Mouse (Mus musculus) forebrain, embryonic 11.5 days (tissue): ENCODE data around the gene Dgki. TPM values are rescaled to one million over a fixed set of nuclear protein-coding genes. Genes with fewer than 3 reads are reported as not detected.

Source experiments
- ATAC-seq: fragments of 200-750 bp; cut with Nextera tagmentation; replicated peaks from 2 replicates; pipeline ENCODE4 v1.8.0; 2017; ENCODE audit warnings: moderate TSS enrichment; ENCODE audit not compliant: low FRiP score
- DNase-seq: peaks from one replicate; pipeline ENCODE4 v3.0.0-alpha.2; 2017; ENCODE audit warnings: low spot score
- H3K27ac ChIP-seq: fragments of 300-500 bp; sonication (generic); 2 replicates; pipeline ENCODE4 v1.5.1; 2014; ENCODE audit warnings: low read depth, low read length
- H3K27me3 ChIP-seq: fragments of 300-500 bp; sonication (generic); 2 replicates; pipeline ENCODE4 v1.6.1; 2014; ENCODE audit warnings: mild to moderate bottlenecking, low read length, mixed read lengths; ENCODE audit not compliant: control insufficient read depth, insufficient read depth
- H3K36me3 ChIP-seq: fragments of 300-500 bp; sonication (generic); 2 replicates; pipeline ENCODE4 v1.6.1; 2014; ENCODE audit warnings: mild to moderate bottlenecking, low read length, moderate library complexity, mixed read lengths; ENCODE audit not compliant: control insufficient read depth, insufficient read depth
- H3K4me1 ChIP-seq: fragments of 300-500 bp; sonication (generic); replicated peaks from 2 replicates; pipeline ENCODE4 v1.6.1; 2014; ENCODE audit warnings: low read length, mixed read lengths; ENCODE audit not compliant: control insufficient read depth, insufficient read depth
- H3K4me2 ChIP-seq: fragments of 300-500 bp; sonication (generic); 2 replicates; pipeline ENCODE4 v1.6.1; 2014; ENCODE audit warnings: low read depth, mild to moderate bottlenecking, low read length, moderate library complexity, mixed read lengths; ENCODE audit not compliant: severe bottlenecking
- H3K4me3 ChIP-seq: fragments of 300-500 bp; sonication (generic); 2 replicates; pipeline ENCODE4 v1.5.1; 2014; ENCODE audit warnings: low read depth, low read length
- H3K9ac ChIP-seq: fragments of 300-500 bp; sonication (generic); 2 replicates; pipeline ENCODE4 v1.6.1; 2014; ENCODE audit warnings: low read length
- H3K9me3 ChIP-seq: fragments of 300-500 bp; sonication (generic); 2 replicates; pipeline ENCODE4 v1.6.1; 2016; ENCODE audit warnings: low read length, mixed read lengths; ENCODE audit not compliant: control insufficient read depth
- WGBS: fragments of 180-500 bp; shearing (Covaris S2); extraction: QIAGEN DNeasy Blood & Tissue Kit; methylation state at CpG from one replicate; pipeline ENCODE4 v1.1.7; 2014; 5-methylcytosine and 5-hydroxymethylcytosine counted together
- polyA plus RNA-seq: library from polyadenylated mRNA; unstranded; fragments of >200 nt; fragmentation: Nextera tagmentation; extraction: Ambion mirVana; gene quantifications from 2 replicates; pipeline ENCODE4 v1.2.1, GENCODE M21; 2014

Gene Dgki
- polyA plus RNA-seq, 1 experiment from 2014 or later, result 2.8 TPM

GRCm38 (mm10) chr6:37215655-37216054 is 84.3 kb downstream of the Dgki start:
- 39% methylated on average over 10 of the region's 10 CpGs for WGBS
- peaks cover 9% of the 10 kb centered on the region; the same call in 1 of the 2 replicates for H3K4me1 ChIP-seq

GRCm38 (mm10) chr6:37212930-37213329 is 87.1 kb downstream of the Dgki start:
- H3K4me2 ChIP-seq, result no peak overlapping the region
- H3K36me3 ChIP-seq, result no peaks in the 10 kb centered on the region
- DNase-seq (no peak), ATAC-seq (no peak)
- H3K9me3 ChIP-seq, result no peaks in the 10 kb centered on the region
- H3K9ac ChIP-seq, result no peak overlapping the region
- no peaks in the 10 kb centered on the region for H3K27me3 ChIP-seq
- H3K27ac ChIP-seq, result no peak overlapping the region
- peaks cover 9% of the 10 kb centered on the region; the same call in 1 of the 2 replicates for H3K4me1 ChIP-seq
- 77% methylated on average over 4 of the region's 4 CpGs for WGBS
- no peak overlapping the region for H3K4me3 ChIP-seq

More at GRCm38 (mm10) chr6:37215655-37216054, 84.3 kb downstream of the Dgki start:
- Histone ChIP-seq H3K9ac (no peak overlapping the region), H3K4me2 (no peak overlapping the region), H3K27ac (no peak overlapping the region), H3K27me3 (no peaks in the 10 kb centered on the region), H3K9me3 (no peaks in the 10 kb centered on the region), H3K36me3 (no peaks in the 10 kb centered on the region), H3K4me3 (no peak overlapping the region)
- peak; percentile 32 for DNase-seq
- ATAC-seq, result no peak

DNA sequence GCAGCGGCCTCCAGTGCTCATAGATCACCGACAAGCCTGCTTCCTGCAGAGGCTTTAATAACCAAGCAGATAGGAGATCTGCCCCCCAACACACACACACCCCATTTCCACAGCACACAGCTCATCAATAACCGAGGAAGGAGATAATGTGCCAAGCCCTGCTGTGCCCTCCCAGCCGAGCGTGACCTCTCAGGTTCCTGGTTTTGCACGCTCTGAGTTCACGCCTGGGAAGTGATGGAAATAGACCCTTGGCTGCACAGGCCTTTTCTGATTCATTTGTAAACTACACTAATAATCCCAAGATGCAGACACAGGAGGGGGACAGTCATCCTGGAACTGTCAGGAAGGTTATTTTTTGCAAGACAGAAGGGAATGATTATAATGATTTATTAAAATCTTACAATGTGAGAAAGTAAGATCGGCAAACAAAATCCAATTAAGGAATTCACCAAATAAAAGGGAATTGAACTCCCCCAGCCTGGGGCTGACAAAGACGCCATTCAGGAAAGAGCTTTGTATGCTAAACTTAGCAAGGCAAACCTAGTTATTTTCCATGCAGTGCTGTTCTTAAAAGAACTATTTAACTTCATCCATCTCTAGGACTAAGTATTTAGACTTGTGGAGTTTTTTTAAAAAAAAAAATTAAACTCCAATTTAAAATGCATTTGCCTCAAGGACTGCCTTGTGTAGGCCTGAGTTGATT is 88.3 kb downstream of the Dgki start:
- Histone ChIP-seq H3K4me1 (peaks cover 9% of the 10 kb centered on the region; the same call in 1 of the 2 replicates), H3K27me3 (no peaks in the 10 kb centered on the region), H3K4me3 (no peak overlapping the region), H3K27ac (no peak overlapping the region; the same call in 1 of the 2 replicates), H3K4me2 (no peak overlapping the region), H3K9me3 (no peaks in the 10 kb centered on the region), H3K9ac (no peak overlapping the region), H3K36me3 (no peaks in the 10 kb centered on the region)
- DNase-seq (peak; percentile 49), ATAC-seq (0 out of 2 replicates have a peak, but pooled peaks have one; percentile 38)
- 29% methylated on average over 9 of the region's 9 CpGs for WGBS

DNA sequence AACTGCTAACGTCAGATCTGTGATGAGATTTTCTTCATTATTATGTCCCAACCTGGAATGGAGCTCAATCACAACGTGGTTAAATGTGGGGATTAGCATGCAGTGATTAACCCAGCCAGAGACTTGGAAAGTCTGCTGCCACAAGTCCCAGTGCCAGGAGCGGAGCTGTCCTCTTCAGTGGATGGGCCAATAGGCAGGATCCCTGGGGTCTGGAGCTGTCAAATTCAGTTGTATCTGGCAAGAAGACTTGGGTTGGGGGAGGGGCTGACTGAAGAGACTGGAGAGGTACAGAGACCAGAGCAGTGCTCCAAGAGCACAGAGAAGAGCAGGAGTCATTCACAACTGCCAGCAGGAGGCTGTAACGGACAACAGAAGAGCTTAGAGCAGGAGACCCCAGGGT is 97.1 kb downstream of the Dgki start:
- Histone ChIP-seq H3K4me2 (no peak overlapping the region), H3K4me1 (no peaks in the 10 kb centered on the region), H3K27ac (no peak overlapping the region), H3K4me3 (no peak overlapping the region), H3K9ac (no peak overlapping the region), H3K9me3 (no peaks in the 10 kb centered on the region), H3K27me3 (no peaks in the 10 kb centered on the region), H3K36me3 (no peaks in the 10 kb centered on the region)
- no peak for ATAC-seq
- DNase-seq, result no peak
- WGBS, result 73% methylated on average over 4 of the region's 4 CpGs

GRCm38 (mm10) chr6:37200840-37201239 is 99.1 kb downstream of the Dgki start:
- no peaks in the 10 kb centered on the region for H3K9me3 ChIP-seq
- no peak overlapping the region for H3K4me3 ChIP-seq
- H3K4me1 ChIP-seq, result no peaks in the 10 kb centered on the region
- H3K36me3 ChIP-seq, result no peaks in the 10 kb centered on the region
- H3K27me3 ChIP-seq, result no peaks in the 10 kb centered on the region
- DNase-seq (no peak), ATAC-seq (no peak)
- no peak overlapping the region for H3K4me2 ChIP-seq
- no peak overlapping the region for H3K27ac ChIP-seq
- H3K9ac ChIP-seq, result no peak overlapping the region
- 90% methylated on average over 5 of the region's 5 CpGs for WGBS

- Histone ChIP-seq H3K4me2 (no peak overlapping the region), H3K9ac (no peak overlapping the region), H3K4me1 (no peaks in the 10 kb centered on the region), H3K36me3 (no peaks in the 10 kb centered on the region), H3K9me3 (no peaks in the 10 kb centered on the region), H3K27me3 (no peaks in the 10 kb centered on the region), H3K27ac (no peak overlapping the region), H3K4me3 (no peak overlapping the region)
- ATAC-seq (no peak), DNase-seq (no peak)
- WGBS, result 94% methylated on average over 3 of the region's 3 CpGs
Observed at GRCm38 (mm10) chr6:37199502-37199901, 100.5 kb downstream of the Dgki start.

- H3K4me2 ChIP-seq, result no peak overlapping the region
- no peaks in the 10 kb centered on the region for H3K4me1 ChIP-seq
- DNase-seq (no peak), ATAC-seq (no peak)
- H3K27me3 ChIP-seq, result no peaks in the 10 kb centered on the region
- H3K27ac ChIP-seq, result no peak overlapping the region
- no peak overlapping the region for H3K4me3 ChIP-seq
- H3K9ac ChIP-seq, result no peak overlapping the region
- no peaks in the 10 kb centered on the region for H3K9me3 ChIP-seq
- WGBS, result 73% methylated on average over 13 of the region's 13 CpGs
- no peaks in the 10 kb centered on the region for H3K36me3 ChIP-seq
Observed at GRCm38 (mm10) chr6:37197745-37198144, 102.2 kb downstream of the Dgki start.

GRCm38 (mm10) chr6:37196870-37197269 is 103.1 kb downstream of the Dgki start:
- Histone ChIP-seq H3K9me3 (no peaks in the 10 kb centered on the region), H3K9ac (no peak overlapping the region), H3K4me2 (no peak overlapping the region), H3K4me1 (no peaks in the 10 kb centered on the region), H3K27ac (no peak overlapping the region), H3K4me3 (no peak overlapping the region), H3K27me3 (no peaks in the 10 kb centered on the region), H3K36me3 (no peaks in the 10 kb centered on the region)
- no peak for DNase-seq
- no peak for ATAC-seq
- WGBS, result 94% methylated on average over 5 of the region's 5 CpGs

DNA sequence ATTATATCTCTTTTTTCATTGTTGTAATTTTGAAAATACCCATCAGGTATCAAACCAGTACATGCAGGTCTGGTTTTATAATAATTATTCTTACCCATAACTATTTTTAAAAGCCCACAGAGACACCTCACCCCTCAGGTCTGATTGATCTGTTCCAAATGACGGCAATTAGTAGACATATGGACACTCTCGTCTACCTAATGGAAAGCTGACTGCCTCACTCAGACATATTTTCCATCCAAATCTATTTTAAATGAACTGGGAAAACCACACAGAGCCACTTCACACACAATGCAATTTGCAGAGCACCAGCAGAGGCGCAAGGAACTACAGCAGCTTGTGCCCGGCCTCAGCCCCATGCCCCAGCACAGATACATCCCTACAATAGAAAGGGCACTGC is 104.2 kb downstream of the Dgki start:
- no peaks in the 10 kb centered on the region for H3K36me3 ChIP-seq
- no peak for ATAC-seq
- no peaks in the 10 kb centered on the region for H3K27me3 ChIP-seq
- no peak overlapping the region for H3K4me3 ChIP-seq
- WGBS, result 82% methylated on average over 4 of the region's 4 CpGs
- H3K27ac ChIP-seq, result no peak overlapping the region
- H3K9ac ChIP-seq, result no peak overlapping the region
- no peaks in the 10 kb centered on the region for H3K4me1 ChIP-seq
- no peak overlapping the region for H3K4me2 ChIP-seq
- no peaks in the 10 kb centered on the region for H3K9me3 ChIP-seq
- no peak for DNase-seq
